In the genomic region with DNA sequence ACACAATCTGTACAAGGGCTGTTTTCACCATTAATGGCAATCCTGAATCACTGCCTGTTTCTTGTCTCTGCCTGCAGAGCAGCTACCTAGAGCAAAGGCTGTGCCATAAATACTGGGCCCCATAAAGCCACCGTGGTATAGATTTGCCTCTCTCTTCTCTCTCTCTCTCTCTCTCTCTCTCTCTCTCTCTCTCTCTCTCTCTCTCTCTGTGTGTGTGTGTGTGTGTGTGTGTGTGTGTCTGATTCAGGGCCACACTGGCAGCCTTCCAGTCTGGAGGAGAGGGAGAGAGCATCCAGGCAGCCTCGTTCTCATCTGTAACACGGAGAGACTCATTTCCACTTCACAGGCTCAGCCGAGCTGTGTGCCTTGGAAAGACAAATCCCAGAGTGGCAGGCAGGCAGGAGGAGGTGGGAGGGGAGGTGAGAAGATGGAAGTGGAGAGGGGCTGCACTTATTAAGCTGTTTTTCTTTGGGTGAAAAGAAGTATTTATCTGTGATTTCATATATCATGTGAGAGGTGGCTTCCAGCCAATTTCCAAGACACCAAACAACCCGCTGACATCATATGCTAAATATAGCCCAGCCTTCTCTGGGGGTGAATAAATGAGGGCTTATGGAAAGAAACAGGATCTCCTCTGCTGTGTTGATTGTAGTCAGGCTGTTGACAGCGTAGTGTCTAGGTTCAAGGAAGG, we compare ENCODE assay signal across 8 mouse cellular contexts. TPM values are rescaled to one million over a fixed set of nuclear protein-coding genes. Genes with fewer than 3 reads are reported as not detected.
A peak's percentile ranks its signal among the peaks of the same experiment; 100 is the strongest.
DNase-seq lines count a peak whose midpoint lies in the region; ATAC-seq and TF ChIP-seq lines count a peak whose summit lies in the region.

No protein-coding gene starts in this region.

- H3K4me2 ChIP-seq in intestine, embryonic 16.5 days (ENCODE audit: low read depth, low read length) = peak overlapping the region; percentile 30; the same call in 1 of the 2 replicates
- peak overlapping the region; percentile 41 for H3K4me2 ChIP-seq in midbrain, embryonic 12.5 days (replicated peaks)
- H3K4me2 ChIP-seq in stomach, postnatal 0 days (replicated peaks; ENCODE audit: low read depth) = no peak overlapping the region

- DNase-seq in adrenal gland, adult 8-10 months = peak; percentile 75
- peak; percentile 62 to 82 for DNase-seq in cerebellum, postnatal 4 days (ENCODE audit: low spot score in 2 of 2)
- DNase-seq in gastrocnemius, postnatal 36 days = peak; percentile 37 to 39
- peak; percentile 84 to 86 for DNase-seq in left cerebral cortex, adult 9 months (ENCODE audit: low spot score in 2 of 2)
- DNase-seq in stomach, postnatal 0 days (ENCODE audit: low spot score) = peak; percentile 72

- no peaks in the 10 kb centered on the region for H3K27me3 ChIP-seq in intestine, embryonic 16.5 days (replicated peaks; ENCODE audit: control insufficient read depth, insufficient read depth, low read length)
- H3K27me3 ChIP-seq in midbrain, embryonic 12.5 days = no peaks in the 10 kb centered on the region
- H3K27me3 ChIP-seq in stomach, postnatal 0 days (ENCODE audit: control insufficient read depth, insufficient read depth, low read length) = no peaks in the 10 kb centered on the region

- 6% methylated on average over 6 of the region's 6 CpGs for WGBS in intestine, embryonic 16.5 days
- 11% methylated on average over 6 of the region's 6 CpGs for whole genome bisulfite sequencing in midbrain, embryonic 12.5 days
- 14% methylated on average over 6 of the region's 6 CpGs for WGBS in stomach, postnatal 0 days

- H3K9me3 ChIP-seq in intestine, embryonic 16.5 days (ENCODE audit: control insufficient read depth, low read length) = no peaks in the 10 kb centered on the region
- H3K9me3 ChIP-seq in midbrain, embryonic 12.5 days = no peaks in the 10 kb centered on the region
- H3K9me3 ChIP-seq in stomach, postnatal 0 days (ENCODE audit: control insufficient read depth, low read length) = no peaks in the 10 kb centered on the region

- H3K4me3 ChIP-seq in intestine, embryonic 16.5 days (ENCODE audit: low read length) = no peak overlapping the region
- H3K4me3 ChIP-seq in midbrain, embryonic 12.5 days = no peak overlapping the region
- H3K4me3 ChIP-seq in stomach, postnatal 0 days (ENCODE audit: low read depth, low read length) = no peak overlapping the region

- no peak for TF ChIP-seq CTCF in stomach, postnatal 0 days (IDR thresholded peaks at IDR 0.05; ENCODE audit: low read depth)

- peak overlapping the region; percentile 45 for H3K9ac ChIP-seq in intestine, embryonic 16.5 days (ENCODE audit: low read depth, low read length)
- H3K9ac ChIP-seq in midbrain, embryonic 12.5 days (replicated peaks) = peak overlapping the region; percentile 24; the same call in 1 of the 2 replicates
- H3K9ac ChIP-seq in stomach, postnatal 0 days (ENCODE audit: low read length) = peak overlapping the region; percentile 31

- peak; percentile 61 for ATAC-seq in intestine, embryonic 16.5 days
- ATAC-seq in midbrain, embryonic 12.5 days (ENCODE audit: low FRiP score, low read depth) = peak; percentile 53
- no peak; the same call in 1 of the 2 replicates for ATAC-seq in stomach, postnatal 0 days (ENCODE audit: low FRiP score, low TSS enrichment)
- ATAC-seq in megakaryocyte, adult 5-6 weeks (ENCODE audit: poor library complexity, severe bottlenecking) = no peak

- peak overlapping the region; percentile 95 for H3K27ac ChIP-seq in intestine, embryonic 16.5 days (ENCODE audit: low read length)
- peak overlapping the region; percentile 96 for H3K27ac ChIP-seq in midbrain, embryonic 12.5 days (replicated peaks)
- H3K27ac ChIP-seq in stomach, postnatal 0 days (replicated peaks) = peak overlapping the region; percentile 89

- intact Hi-C loops in gastrocnemius, postnatal 36 days (cut with DNase I) = no loop called here

- no peak for TF ChIP-seq EP300 in stomach, postnatal 0 days (optimal IDR thresholded peaks at IDR 0.05)

- peaks cover 40% of the 10 kb centered on the region for H3K4me1 ChIP-seq in intestine, embryonic 16.5 days (ENCODE audit: control insufficient read depth, insufficient read depth, low read length)
- H3K4me1 ChIP-seq in midbrain, embryonic 12.5 days = peaks cover 48% of the 10 kb centered on the region
- peaks cover 17% of the 10 kb centered on the region for H3K4me1 ChIP-seq in stomach, postnatal 0 days (replicated peaks; ENCODE audit: control insufficient read depth, insufficient read depth)

- no peaks in the 10 kb centered on the region for H3K36me3 ChIP-seq in intestine, embryonic 16.5 days (ENCODE audit: control insufficient read depth, insufficient read depth, low read length)
- H3K36me3 ChIP-seq in midbrain, embryonic 12.5 days = no peaks in the 10 kb centered on the region
- no peaks in the 10 kb centered on the region for H3K36me3 ChIP-seq in stomach, postnatal 0 days (ENCODE audit: control insufficient read depth, insufficient read depth, low read length)

RNA-seq across cellular contexts. Expression of a gene that starts 56.7 kb away (rescaled TPM):
- 100 to 1,000 TPM in 2 of 4 experiments, 10 to 100 TPM in 2; 74.4 to 129 (median 98.9) TPM for total RNA-seq in adrenal gland, adult 8-10 months (2022)
- total RNA-seq in gastrocnemius, postnatal 36 days (2021) = 10 to 100 TPM; 26.5 to 30.1 TPM
- 11.5 and 11.9 TPM in 2 replicates for polyA plus RNA-seq in intestine, embryonic 16.5 days (2015; fragmentation: Nextera tagmentation; extraction: Ambion mirVana)
- polyA plus RNA-seq in midbrain, embryonic 12.5 days (2016; fragmentation: Nextera tagmentation; extraction: Ambion mirVana) = 7.5 and 7.7 TPM in 2 replicates
- 10.1 and 10.2 TPM in 2 replicates for polyA plus RNA-seq in stomach, postnatal 0 days (2015; fragmentation: Nextera tagmentation; extraction: Ambion mirVana)
- 95.9 and 105 TPM in 2 replicates for total RNA-seq in megakaryocyte, adult 5-6 weeks (2015)
- total RNA-seq in megakaryocyte, adult 5-6 weeks (2017) = 93.8 and 99.8 TPM in 2 replicates

Comparison
In these comparisons a context has a peak if more than half of its experiments do, and no peak if none do; other contexts are left out.
1. ATAC-seq: peak in intestine, embryonic 16.5 days (single experiment) and midbrain, embryonic 12.5 days (single experiment); none in stomach, postnatal 0 days (single experiment) and megakaryocyte, adult 5-6 weeks (single experiment).
2. Peak in every context shown above with its lines, with median percentiles within 50 percentile points of each other: DNase-seq, H3K27ac ChIP-seq and H3K9ac ChIP-seq.